In the genomic region with DNA sequence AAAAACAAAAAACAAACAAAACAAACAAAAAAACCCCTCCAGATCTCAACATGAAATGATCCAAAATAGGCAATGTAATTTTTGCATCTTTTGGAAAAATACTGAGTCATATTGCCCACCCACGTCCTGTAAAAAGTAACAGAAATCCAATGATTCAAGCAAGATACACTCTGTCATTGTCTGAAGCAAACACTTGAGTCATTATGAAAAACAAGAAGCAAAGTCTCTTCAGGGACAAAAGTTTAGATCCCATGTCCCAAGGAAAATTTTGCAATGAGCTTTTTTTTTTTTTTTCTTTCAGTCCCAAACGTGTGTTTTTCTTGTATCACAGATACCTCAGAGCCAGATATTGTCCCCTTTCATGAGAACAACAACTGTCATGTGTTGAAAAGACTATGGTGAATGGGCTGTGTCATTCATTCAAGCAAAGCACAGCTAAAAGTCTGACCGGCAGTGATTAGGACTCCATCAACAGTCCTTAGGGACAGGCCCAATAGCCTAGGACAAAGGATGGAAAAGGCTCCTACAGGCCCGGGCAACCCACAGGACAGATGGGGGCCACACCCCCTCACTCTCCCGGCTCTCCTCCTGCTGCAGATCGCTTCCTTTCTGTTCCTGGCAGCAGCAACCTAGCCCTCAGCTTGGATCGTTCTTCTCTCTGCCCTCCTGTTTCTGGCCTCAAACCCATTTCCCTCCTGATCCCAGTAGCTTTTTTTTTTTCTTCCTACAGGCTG, we compare ENCODE assay signal across 8 mouse cellular contexts. TPM values are rescaled to one million over a fixed set of nuclear protein-coding genes. Genes with fewer than 3 reads are reported as not detected.
DNase-seq lines count a peak whose midpoint lies in the region; ATAC-seq and TF ChIP-seq lines count a peak whose summit lies in the region.
"Had no signal": no experiment of that assay in that cellular context is flagged by ENCODE, and none has a peak within 500 bp of the region (broad histone marks: within the 10 kb centered on the region; RNA-seq: fewer than 3 reads in every experiment).

No protein-coding gene starts in this region.

- no peaks in the 10 kb centered on the region for H3K9me3 ChIP-seq in lung, postnatal 0 days (ENCODE audit: low read length)
- no peaks in the 10 kb centered on the region for H3K9me3 ChIP-seq in forebrain, postnatal 0 days (ENCODE audit: low read length)

- 28% methylated on average over 7 of the region's 7 CpGs for WGBS in lung, postnatal 0 days
- 5% methylated on average over 7 of the region's 7 CpGs for WGBS in forebrain, postnatal 0 days
- 44% methylated on average over 7 of the region's 7 CpGs for WGBS in small intestine, adult 2 months

- no peak overlapping the region for H3K4me3 ChIP-seq in lung, postnatal 0 days (ENCODE audit: low read depth, low read length)
- H3K4me3 ChIP-seq in forebrain, postnatal 0 days (ENCODE audit: low read depth, low read length), result no peak overlapping the region
- H3K4me3 ChIP-seq in small intestine, adult 2 months (ENCODE audit: low read depth, low read length), result no peak overlapping the region
- H3K4me3 ChIP-seq: erythroblast, embryonic 14.5 days had no signal

- no peaks in the 10 kb centered on the region for H3K27me3 ChIP-seq in lung, postnatal 0 days (replicated peaks; ENCODE audit: insufficient read depth, low read length)
- no peaks in the 10 kb centered on the region for H3K27me3 ChIP-seq in forebrain, postnatal 0 days (ENCODE audit: insufficient read depth, low read length)
- no peaks in the 10 kb centered on the region for H3K27me3 ChIP-seq in small intestine, adult 2 months (ENCODE audit: control insufficient read depth, insufficient read depth, low read length)

- H3K4me1 ChIP-seq in lung, postnatal 0 days (ENCODE audit: insufficient read depth, low read depth, low read length), result no peaks in the 10 kb centered on the region
- H3K4me1 ChIP-seq in forebrain, postnatal 0 days (ENCODE audit: insufficient read depth), result no peaks in the 10 kb centered on the region
- peaks cover 3% of the 10 kb centered on the region; the same call in 1 of the 2 replicates for H3K4me1 ChIP-seq in small intestine, adult 2 months (ENCODE audit: control insufficient read depth, insufficient read depth, insufficient read length, low read length)

- no peak for TF ChIP-seq CTCF in lung, postnatal 0 days (IDR thresholded peaks at IDR 0.05)
- TF ChIP-seq CTCF in forebrain, postnatal 0 days (IDR thresholded peaks at IDR 0.05; ENCODE audit: low read depth), result no peak
- no peak for TF ChIP-seq CTCF in small intestine, adult 2 months (IDR thresholded peaks at IDR 0.05; ENCODE audit: extremely low read depth, insufficient read length, insufficient replicate concordance, low read depth, low read length)

- no peak for ATAC-seq in lung, postnatal 0 days
- ATAC-seq in forebrain, postnatal 0 days, result peak; percentile 29; the same call in 1 of the 2 replicates

- H3K4me2 ChIP-seq in lung, postnatal 0 days (replicated peaks; ENCODE audit: low read depth, low read length), result no peak overlapping the region
- no peak overlapping the region for H3K4me2 ChIP-seq in forebrain, postnatal 0 days (ENCODE audit: low read depth)

- no peak for TF ChIP-seq POLR2A in small intestine, adult 2 months (IDR thresholded peaks at IDR 0.05; ENCODE audit: low read depth, low read length)

- DNase-seq in lung, postnatal 0 days (ENCODE audit: low spot score), result peak; percentile 33
- DNase-seq in lung, postnatal 25 days (ENCODE audit: low spot score), result no peak
- DNase-seq in cerebellum, postnatal 10 days, result peak; percentile 57 to 74
- no peak for DNase-seq in forebrain, postnatal 0 days
- DNase-seq in right cerebral cortex, postnatal 10 days (ENCODE audit: low spot score in 2 of 2), result no peak
- no peak for DNase-seq in adrenal gland, postnatal 4 days (ENCODE audit: low spot score in 2 of 2)

- no peaks in the 10 kb centered on the region for H3K36me3 ChIP-seq in lung, postnatal 0 days (ENCODE audit: insufficient read depth, low read length)
- no peaks in the 10 kb centered on the region for H3K36me3 ChIP-seq in forebrain, postnatal 0 days (ENCODE audit: insufficient read depth)
- H3K36me3 ChIP-seq in small intestine, adult 2 months (ENCODE audit: control insufficient read depth, insufficient read depth, low read length), result no peaks in the 10 kb centered on the region

- no peak for TF ChIP-seq EP300 in lung, postnatal 0 days (IDR thresholded peaks at IDR 0.05)

- no peak overlapping the region; the same call in 1 of the 2 replicates for H3K27ac ChIP-seq in lung, postnatal 0 days (ENCODE audit: low read length)
- H3K27ac ChIP-seq in forebrain, postnatal 0 days (ENCODE audit: low read depth, low read length), result no peak overlapping the region
- 0 out of 2 replicates have a peak overlapping the region, but pooled peaks have one; percentile 22 for H3K27ac ChIP-seq in small intestine, adult 2 months (ENCODE audit: insufficient read depth, low read depth, low read length)

- no peak overlapping the region for H3K9ac ChIP-seq in lung, postnatal 0 days (replicated peaks; ENCODE audit: low read depth)
- no peak overlapping the region for H3K9ac ChIP-seq in forebrain, postnatal 0 days

RNA-seq across cellular contexts. Expression of gene Kdm7a, which starts 19.5 kb away (rescaled TPM):
- polyA plus RNA-seq in lung, postnatal 0 days (2015; fragmentation: Nextera tagmentation; extraction: Ambion mirVana), result 5.1 and 6.7 TPM in 2 replicates
- 7.0 and 9.8 TPM in 2 replicates for total RNA-seq in forebrain, postnatal 0 days (2014; rRNA removed)
- polyA plus RNA-seq in forebrain, postnatal 0 days (2015; fragmentation: Nextera tagmentation; extraction: Ambion mirVana), result 0.83 and 1.5 TPM in 2 replicates
- polyA plus RNA-seq in small intestine, adult 2 months (2012; rRNA removed), result 1.4 and 3.6 TPM in 2 replicates
- total RNA-seq in adrenal gland, postnatal 4 days (2021), result 10 to 100 TPM; 15.3 to 17.6 TPM

Comparison
In these comparisons a context has a peak if more than half of its experiments do, and no peak if none do; other contexts are left out.
1. DNase-seq: peak in lung, postnatal 0 days (single experiment) and cerebellum, postnatal 10 days (2 of 2); none in lung, postnatal 25 days (single experiment), forebrain, postnatal 0 days (single experiment), right cerebral cortex, postnatal 10 days (0 of 2) and adrenal gland, postnatal 4 days (0 of 2).